In genomic region chr4:136199562-136200292, GRCm38 (mm10) we compare ENCODE assay signal across 8 mouse cellular contexts. TPM values are rescaled to one million over a fixed set of nuclear protein-coding genes. Genes with fewer than 3 reads are reported as not detected.
DNase-seq lines count a peak whose midpoint lies in the region; ATAC-seq and TF ChIP-seq lines count a peak whose summit lies in the region.

No protein-coding gene starts in this region.

- no peak overlapping the region for H3K9ac ChIP-seq in heart, embryonic 11.5 days (ENCODE audit: low read depth, low read length)
- no peak overlapping the region for H3K9ac ChIP-seq in hindbrain, embryonic 16.5 days (ENCODE audit: low read depth, low read length)

- H3K4me2 ChIP-seq in heart, embryonic 11.5 days = no peak overlapping the region
- H3K4me2 ChIP-seq in hindbrain, embryonic 16.5 days (ENCODE audit: low read length) = no peak overlapping the region

- no peaks in the 10 kb centered on the region for H3K36me3 ChIP-seq in heart, embryonic 11.5 days (ENCODE audit: control insufficient read depth, insufficient read depth, low read length)
- H3K36me3 ChIP-seq in spleen, adult 2 months (ENCODE audit: control insufficient read depth, insufficient read depth, low read length) = no peaks in the 10 kb centered on the region
- no peaks in the 10 kb centered on the region for H3K36me3 ChIP-seq in hindbrain, embryonic 16.5 days (ENCODE audit: control insufficient read depth, insufficient read depth, low read length)
- H3K36me3 ChIP-seq in megakaryocyte, embryonic 14.5 days (replicated peaks; ENCODE audit: low read length) = peaks cover 7% of the 10 kb centered on the region

- ATAC-seq in heart, embryonic 11.5 days (replicated peaks; ENCODE audit: insufficient number of reproducible peaks, low FRiP score, low TSS enrichment) = no peak
- ATAC-seq in hindbrain, embryonic 16.5 days = 0 out of 2 replicates have a peak, but pooled peaks have one; percentile 22

- no peak overlapping the region for H3K27ac ChIP-seq in heart, embryonic 11.5 days (ENCODE audit: low read depth, low read length)
- H3K27ac ChIP-seq in spleen, adult 2 months (ENCODE audit: insufficient read depth, low read length) = no peak overlapping the region
- H3K27ac ChIP-seq in cerebellum, adult 2 months (ENCODE audit: insufficient read depth, low read length) = no peak overlapping the region
- no peak overlapping the region for H3K27ac ChIP-seq in hindbrain, embryonic 16.5 days (ENCODE audit: low read depth, low read length)

- H3K4me1 ChIP-seq in heart, embryonic 11.5 days (ENCODE audit: control insufficient read depth, insufficient read depth, low read length) = peaks cover 10% of the 10 kb centered on the region
- H3K4me1 ChIP-seq in spleen, adult 2 months (ENCODE audit: control insufficient read depth, insufficient read depth, insufficient read length) = no peaks in the 10 kb centered on the region
- no peaks in the 10 kb centered on the region for H3K4me1 ChIP-seq in cerebellum, adult 2 months (ENCODE audit: control insufficient read depth, insufficient read depth, low read length)
- no peaks in the 10 kb centered on the region for H3K4me1 ChIP-seq in hindbrain, embryonic 16.5 days (ENCODE audit: control insufficient read depth, insufficient read depth, low read depth, low read length)
- H3K4me1 ChIP-seq in megakaryocyte, embryonic 14.5 days = peaks cover 22% of the 10 kb centered on the region

- no peak overlapping the region for H3K4me3 ChIP-seq in heart, embryonic 11.5 days (ENCODE audit: low read depth, low read length)
- H3K4me3 ChIP-seq in spleen, adult 2 months (ENCODE audit: extremely low read depth, insufficient read depth, insufficient read length) = no peak overlapping the region
- H3K4me3 ChIP-seq in cerebellum, adult 2 months (replicated peaks; ENCODE audit: insufficient read depth, low read depth, low read length) = no peak overlapping the region
- H3K4me3 ChIP-seq in hindbrain, embryonic 16.5 days (ENCODE audit: low read length) = no peak overlapping the region
- peak overlapping the region; percentile 51 for H3K4me3 ChIP-seq in megakaryocyte, embryonic 14.5 days (replicated peaks)

- TF ChIP-seq CTCF in spleen, adult 2 months (IDR thresholded peaks at IDR 0.05; ENCODE audit: extremely low read depth, insufficient read depth, insufficient read length, insufficient replicate concordance) = peak; percentile 90; the same call in 1 of the 2 replicates
- TF ChIP-seq CTCF in cerebellum, adult 2 months (IDR thresholded peaks at IDR 0.05; ENCODE audit: borderline replicate concordance, insufficient read depth, low read depth, low read length) = peak; percentile 83

- TF ChIP-seq POLR2A in spleen, adult 2 months (IDR thresholded peaks at IDR 0.05; ENCODE audit: low read depth, low read length) = no peak
- TF ChIP-seq POLR2A in cerebellum, adult 2 months (IDR thresholded peaks at IDR 0.05; ENCODE audit: borderline replicate concordance, insufficient read depth, low read length) = no peak

- H3K9me3 ChIP-seq in heart, embryonic 11.5 days (replicated peaks; ENCODE audit: control insufficient read depth, low read length) = no peaks in the 10 kb centered on the region
- H3K9me3 ChIP-seq in hindbrain, embryonic 16.5 days (ENCODE audit: control insufficient read depth, low read length) = no peaks in the 10 kb centered on the region
- no peaks in the 10 kb centered on the region for H3K9me3 ChIP-seq in megakaryocyte, embryonic 14.5 days

- WGBS in heart, embryonic 11.5 days (ENCODE audit: insufficient replicate concordance) = 28% methylated on average over 9 of the region's 9 CpGs
- 34% methylated on average over 9 of the region's 9 CpGs for WGBS in spleen, adult 2 months
- WGBS in cerebellum, adult 2 months = 9% methylated on average over 9 of the region's 9 CpGs
- WGBS in hindbrain, embryonic 16.5 days = 30% methylated on average over 9 of the region's 9 CpGs

- H3K27me3 ChIP-seq in heart, embryonic 11.5 days (ENCODE audit: control insufficient read depth, insufficient read depth, low read length) = peaks cover 7% of the 10 kb centered on the region; the same call in 1 of the 2 replicates
- no peaks in the 10 kb centered on the region for H3K27me3 ChIP-seq in spleen, adult 2 months (ENCODE audit: control insufficient read depth, insufficient read depth, low read length)
- no peaks in the 10 kb centered on the region for H3K27me3 ChIP-seq in cerebellum, adult 2 months (ENCODE audit: control insufficient read depth, insufficient read depth, low read length)
- no peaks in the 10 kb centered on the region for H3K27me3 ChIP-seq in hindbrain, embryonic 16.5 days (replicated peaks; ENCODE audit: control insufficient read depth, insufficient read depth, low read length)
- peaks cover 39% of the 10 kb centered on the region for H3K27me3 ChIP-seq in megakaryocyte, embryonic 14.5 days (replicated peaks)

- DNase-seq in heart, adult 11 months = peak; percentile 91
- peak in 1 of 2 experiments; percentile 33 for DNase-seq in spleen, adult 2 months (ENCODE audit: low read depth in 1 of 2, low spot score in 2 of 2)
- no peak for DNase-seq in spleen, adult 18-20 months
- DNase-seq in cerebellum, adult 2 months = peak; percentile 34 to 48
- DNase-seq in gastrocnemius, postnatal 10 days = no peak

RNA-seq across cellular contexts. Expression of gene Asap3, which starts 6.4 kb away (rescaled TPM):
- 1.8 and 2.1 TPM in 2 replicates for polyA plus RNA-seq in heart, embryonic 11.5 days (2014; fragmentation: Nextera tagmentation; extraction: Ambion mirVana)
- 1.9 and 2.5 TPM in 2 replicates for polyA plus RNA-seq in spleen, adult 2 months (2012; rRNA removed)
- polyA plus RNA-seq in cerebellum, adult 2 months (2012; rRNA removed) = 5.5 and 6.3 TPM in 2 replicates
- polyA plus RNA-seq in hindbrain, embryonic 16.5 days (2015; fragmentation: Nextera tagmentation; extraction: Ambion mirVana) = 6.2 and 7.9 TPM in 2 replicates
- not detected in 2 replicates for polyA plus RNA-seq in megakaryocyte, embryonic 14.5 days (2012; ENCODE audit: insufficient read depth, low replicate concordance)
- 10 to 100 TPM in 1 of 2 experiments, 1 to 10 TPM in 1; 7.2 to 10.1 TPM for total RNA-seq in gastrocnemius, postnatal 10 days (2021)

RNA-seq across cellular contexts. Expression of gene E2f2, which starts 27.5 kb away (rescaled TPM):
- polyA plus RNA-seq in heart, embryonic 11.5 days (2014; fragmentation: Nextera tagmentation; extraction: Ambion mirVana) = 4.8 and 5.8 TPM in 2 replicates
- 32.1 and 33.5 TPM in 2 replicates for polyA plus RNA-seq in spleen, adult 2 months (2012; rRNA removed)
- polyA plus RNA-seq in cerebellum, adult 2 months (2012; rRNA removed) = 0.27 and 0.74 TPM in 2 replicates
- polyA plus RNA-seq in hindbrain, embryonic 16.5 days (2015; fragmentation: Nextera tagmentation; extraction: Ambion mirVana) = 3.4 TPM in 2 replicates
- 10.5 and 25.7 TPM in 2 replicates for polyA plus RNA-seq in megakaryocyte, embryonic 14.5 days (2012; ENCODE audit: insufficient read depth, low replicate concordance)
- 10 to 100 TPM in 1 of 2 experiments, 1 to 10 TPM in 1; 6.9 to 11.0 TPM for total RNA-seq in gastrocnemius, postnatal 10 days (2021)

RNA-seq across cellular contexts. Expression of gene Tcea3, which starts 47.8 kb away (rescaled TPM):
- polyA plus RNA-seq in heart, embryonic 11.5 days (2014; fragmentation: Nextera tagmentation; extraction: Ambion mirVana) = 56.4 and 56.7 TPM in 2 replicates
- polyA plus RNA-seq in spleen, adult 2 months (2012; rRNA removed) = 0.88 and 1.4 TPM in 2 replicates
- polyA plus RNA-seq in cerebellum, adult 2 months (2012; rRNA removed) = 1.2 and 1.6 TPM in 2 replicates
- 2.1 and 3.5 TPM in 2 replicates for polyA plus RNA-seq in hindbrain, embryonic 16.5 days (2015; fragmentation: Nextera tagmentation; extraction: Ambion mirVana)
- not detected in 2 replicates for polyA plus RNA-seq in megakaryocyte, embryonic 14.5 days (2012; ENCODE audit: insufficient read depth, low replicate concordance)
- 100 to 1,000 TPM; 199 to 247 TPM for total RNA-seq in gastrocnemius, postnatal 10 days (2021)

RNA-seq across cellular contexts. Expression of gene Id3, which starts 56.4 kb away (rescaled TPM):
- polyA plus RNA-seq in heart, embryonic 11.5 days (2014; fragmentation: Nextera tagmentation; extraction: Ambion mirVana) = 411 and 415 TPM in 2 replicates
- 138 and 195 TPM in 2 replicates for polyA plus RNA-seq in spleen, adult 2 months (2012; rRNA removed)
- 53.6 and 55.1 TPM in 2 replicates for polyA plus RNA-seq in cerebellum, adult 2 months (2012; rRNA removed)
- polyA plus RNA-seq in hindbrain, embryonic 16.5 days (2015; fragmentation: Nextera tagmentation; extraction: Ambion mirVana) = 214 and 226 TPM in 2 replicates
- 13.8 TPM in 1 of 2 replicates, not detected in the other for polyA plus RNA-seq in megakaryocyte, embryonic 14.5 days (2012; ENCODE audit: insufficient read depth, low replicate concordance)
- total RNA-seq in gastrocnemius, postnatal 10 days (2021) = 10 to 100 TPM; 33.3 to 48.8 TPM

Comparison
In these comparisons a context has a peak if more than half of its experiments do, and no peak if none do; other contexts are left out.
1. DNase-seq: peak in heart, adult 11 months (single experiment) and cerebellum, adult 2 months (2 of 2); none in spleen, adult 18-20 months (0 of 2) and gastrocnemius, postnatal 10 days (single experiment).
2. RNA of gene Tcea3, which starts 47.8 kb away (polyA plus RNA-seq): 56.4 to 56.7 TPM in heart, embryonic 11.5 days; 2.1 to 3.5 TPM in hindbrain, embryonic 16.5 days, 1.2 to 1.6 TPM in cerebellum, adult 2 months, 0.88 to 1.4 TPM in spleen, adult 2 months and not detected in megakaryocyte, embryonic 14.5 days; every median in the first group is over 10 times any median in the second.